Mouse (Mus musculus) urinary bladder, postnatal 10 days (tissue): ENCODE data around the gene Scmh1.

Experiments
- DNase-seq: peaks from one replicate; pipeline ENCODE4 v3.0.0; 2022; ENCODE audit warnings: low spot score

Gene Scmh1

GRCm38 (mm10) chr4:120405806-120406638 lies 941 bp downstream of the Scmh1 start:
- no peak for DNase-seq

- no peak for DNase-seq
Observed at GRCm38 (mm10) chr4:120406639-120407273, 1.7 kb downstream of the Scmh1 start.

GRCm38 (mm10) chr4:120418053-120418452 lies 13.0 kb downstream of the Scmh1 start:
- no peak for DNase-seq

- DNase-seq: no peak
Observed at GRCm38 (mm10) chr4:120420193-120420592, 15.1 kb downstream of the Scmh1 start.

GRCm38 (mm10) chr4:120420685-120421084 lies 15.6 kb downstream of the Scmh1 start:
- DNase-seq: no peak

GRCm38 (mm10) chr4:120430601-120431000 lies 25.5 kb downstream of the Scmh1 start:
- DNase-seq: no peak

GRCm38 (mm10) chr4:120432599-120433373 lies 27.7 kb downstream of the Scmh1 start:
- no peak for DNase-seq

- DNase-seq: no peak
Observed at GRCm38 (mm10) chr4:120461741-120462140, 56.7 kb downstream of the Scmh1 start.

GRCm38 (mm10) chr4:120472946-120473345 lies 67.9 kb downstream of the Scmh1 start:
- DNase-seq: no peak

GRCm38 (mm10) chr4:120487707-120488106 lies 82.6 kb downstream of the Scmh1 start:
- no peak for DNase-seq

- no peak for DNase-seq
Observed at GRCm38 (mm10) chr4:120506955-120507354, 101.9 kb downstream of the Scmh1 start.

- DNase-seq: no peak
Observed at GRCm38 (mm10) chr4:120511203-120511602, 106.1 kb downstream of the Scmh1 start.

GRCm38 (mm10) chr4:120514366-120514765 lies 109.3 kb downstream of the Scmh1 start:
- DNase-seq: no peak

GRCm38 (mm10) chr4:120516491-120516890 lies 111.4 kb downstream of the Scmh1 start:
- DNase-seq: no peak

GRCm38 (mm10) chr4:120516907-120517306 lies 111.8 kb downstream of the Scmh1 start:
- no peak for DNase-seq

- DNase-seq: no peak
Observed at GRCm38 (mm10) chr4:120517335-120517734, 112.3 kb downstream of the Scmh1 start.

GRCm38 (mm10) chr4:120521761-120522160 lies 116.7 kb downstream of the Scmh1 start:
- no peak for DNase-seq

- DNase-seq: no peak
Observed at GRCm38 (mm10) chr4:120522351-120522750, 117.3 kb downstream of the Scmh1 start.

- no peak for DNase-seq
Observed at GRCm38 (mm10) chr4:120523092-120523491, 118.0 kb downstream of the Scmh1 start.

- DNase-seq: no peak
Observed at GRCm38 (mm10) chr4:120528171-120528570, 123.1 kb downstream of the Scmh1 start.

- DNase-seq: no peak
Observed at GRCm38 (mm10) chr4:120531986-120532385, 126.9 kb downstream of the Scmh1 start, which contains the start of gene Slfnl1. TSS of gene Slfnl1 (plus strand) at chr4:120532231.

- DNase-seq: no peak
Observed at GRCm38 (mm10) chr4:120538664-120539063, 133.6 kb downstream of the Scmh1 start.

- no peak for DNase-seq
Observed at GRCm38 (mm10) chr4:120544896-120545295, 139.8 kb downstream of the Scmh1 start.
